Mouse (Mus musculus): ENCODE measurements around the gene Kcnq1. TPM values are rescaled to one million over a fixed set of nuclear protein-coding genes. Genes with fewer than 3 reads are reported as not detected.

The Kcnq1 gene
- polyA plus RNA-seq, 1 experiment = 0.54 TPM

GRCm38 (mm10) chr7:143438965-143439364 is 332.8 kb downstream of the Kcnq1 start:
- no peak overlapping the region for H3K4me3 ChIP-seq (replicated peaks; ENCODE audit: insufficient read depth, low read depth, low read length)
- H3K27ac ChIP-seq (ENCODE audit: insufficient read depth, low read length) = no peak overlapping the region
- WGBS = 71% methylated on average over 1 of the region's 1 CpGs
- no peak for DNase-seq
- H3K27me3 ChIP-seq (ENCODE audit: control insufficient read depth, insufficient read depth, low read length) = peaks cover 1% of the 10 kb centered on the region; the same call in 1 of the 2 replicates
- no peak for TF ChIP-seq CTCF (IDR thresholded peaks at IDR 0.05; ENCODE audit: borderline replicate concordance, insufficient read depth, low read depth, low read length)
- no peak for TF ChIP-seq POLR2A (IDR thresholded peaks at IDR 0.05; ENCODE audit: borderline replicate concordance, insufficient read depth, low read length)
- H3K4me1 ChIP-seq (ENCODE audit: control insufficient read depth, insufficient read depth, low read length) = peaks cover under 1% of the 10 kb centered on the region; the same call in 1 of the 2 replicates

GRCm38 (mm10) chr7:143444580-143444954 is 338.4 kb downstream of the Kcnq1 start:
- DNase-seq = no peak
- TF ChIP-seq POLR2A (IDR thresholded peaks at IDR 0.05; ENCODE audit: borderline replicate concordance, insufficient read depth, low read length) = no peak
- no peak for TF ChIP-seq CTCF (IDR thresholded peaks at IDR 0.05; ENCODE audit: borderline replicate concordance, insufficient read depth, low read depth, low read length)
- 71% methylated on average over 8 of the region's 8 CpGs for WGBS
- H3K4me3 ChIP-seq (replicated peaks; ENCODE audit: insufficient read depth, low read depth, low read length) = no peak overlapping the region
- H3K27me3 ChIP-seq (ENCODE audit: control insufficient read depth, insufficient read depth, low read length) = peaks cover 9% of the 10 kb centered on the region; the same call in 1 of the 2 replicates
- H3K4me1 ChIP-seq (ENCODE audit: control insufficient read depth, insufficient read depth, low read length) = peaks cover 20% of the 10 kb centered on the region
- no peak overlapping the region for H3K27ac ChIP-seq (ENCODE audit: insufficient read depth, low read length)

GRCm38 (mm10) chr7:143444955-143445648 is 338.9 kb downstream of the Kcnq1 start:
- WGBS = 5% methylated on average over 55 of the region's 55 CpGs

GRCm38 (mm10) chr7:143445651-143446460 is 339.7 kb downstream of the Kcnq1 start:
- TF ChIP-seq CTCF (IDR thresholded peaks at IDR 0.05; ENCODE audit: borderline replicate concordance, insufficient read depth, low read depth, low read length) (no peak), POLR2A (IDR thresholded peaks at IDR 0.05; ENCODE audit: borderline replicate concordance, insufficient read depth, low read length) (no peak)

More at GRCm38 (mm10) chr7:143444955-143445648, 338.9 kb downstream of the Kcnq1 start:
- Histone ChIP-seq H3K4me3 (replicated peaks; ENCODE audit: insufficient read depth, low read depth, low read length) (no peak overlapping the region), H3K4me1 (ENCODE audit: control insufficient read depth, insufficient read depth, low read length) (peaks cover 20% of the 10 kb centered on the region), H3K27ac (ENCODE audit: insufficient read depth, low read length) (no peak overlapping the region), H3K27me3 (ENCODE audit: control insufficient read depth, insufficient read depth, low read length) (peaks cover 9% of the 10 kb centered on the region; the same call in 1 of the 2 replicates)
- DNase-seq = no peak
- TF ChIP-seq POLR2A (IDR thresholded peaks at IDR 0.05; ENCODE audit: borderline replicate concordance, insufficient read depth, low read length) = no peak
- no peak for TF ChIP-seq CTCF (IDR thresholded peaks at IDR 0.05; ENCODE audit: borderline replicate concordance, insufficient read depth, low read depth, low read length)

GRCm38 (mm10) chr7:143447130-143447529 is 341.0 kb downstream of the Kcnq1 start:
- no peak for TF ChIP-seq CTCF (IDR thresholded peaks at IDR 0.05; ENCODE audit: borderline replicate concordance, insufficient read depth, low read depth, low read length)
- TF ChIP-seq POLR2A (IDR thresholded peaks at IDR 0.05; ENCODE audit: borderline replicate concordance, insufficient read depth, low read length) = no peak
- peak; percentile 87 to 96 for DNase-seq
- H3K27me3 ChIP-seq (ENCODE audit: control insufficient read depth, insufficient read depth, low read length) = peaks cover 9% of the 10 kb centered on the region; the same call in 1 of the 2 replicates
- H3K27ac ChIP-seq (ENCODE audit: insufficient read depth, low read length) = no peak overlapping the region
- WGBS = 7% methylated on average over 2 of the region's 2 CpGs
- H3K4me1 ChIP-seq (ENCODE audit: control insufficient read depth, insufficient read depth, low read length) = peaks cover 20% of the 10 kb centered on the region
- H3K4me3 ChIP-seq (replicated peaks; ENCODE audit: insufficient read depth, low read depth, low read length) = no peak overlapping the region

More at GRCm38 (mm10) chr7:143445651-143446460, 339.7 kb downstream of the Kcnq1 start:
- Histone ChIP-seq H3K27ac (ENCODE audit: insufficient read depth, low read length) (no peak overlapping the region), H3K4me1 (ENCODE audit: control insufficient read depth, insufficient read depth, low read length) (peaks cover 20% of the 10 kb centered on the region), H3K4me3 (replicated peaks; ENCODE audit: insufficient read depth, low read depth, low read length) (no peak overlapping the region), H3K27me3 (ENCODE audit: control insufficient read depth, insufficient read depth, low read length) (peaks cover 9% of the 10 kb centered on the region; the same call in 1 of the 2 replicates)
- no peak for DNase-seq
- 10% methylated on average over 53 of the region's 53 CpGs for WGBS

- 36% methylated on average over 38 of the region's 38 CpGs for WGBS
- TF ChIP-seq CTCF (IDR thresholded peaks at IDR 0.05; ENCODE audit: borderline replicate concordance, insufficient read depth, low read depth, low read length) (no peak), POLR2A (IDR thresholded peaks at IDR 0.05; ENCODE audit: borderline replicate concordance, insufficient read depth, low read length) (no peak)
- DNase-seq = no peak
- no peak overlapping the region for H3K27ac ChIP-seq (ENCODE audit: insufficient read depth, low read length)
- no peaks in the 10 kb centered on the region for H3K4me1 ChIP-seq (ENCODE audit: control insufficient read depth, insufficient read depth, low read length)
- no peak overlapping the region for H3K4me3 ChIP-seq (replicated peaks; ENCODE audit: insufficient read depth, low read depth, low read length)
- H3K27me3 ChIP-seq (ENCODE audit: control insufficient read depth, insufficient read depth, low read length) = peaks cover 7% of the 10 kb centered on the region; the same call in 1 of the 2 replicates
Observed at GRCm38 (mm10) chr7:143458963-143459331, 352.8 kb downstream of the Kcnq1 start.

GRCm38 (mm10) chr7:143459332-143460211 is 353.4 kb downstream of the Kcnq1 start:
- Histone ChIP-seq H3K4me1 (ENCODE audit: control insufficient read depth, insufficient read depth, low read length) (no peaks in the 10 kb centered on the region), H3K27me3 (ENCODE audit: control insufficient read depth, insufficient read depth, low read length) (peaks cover 7% of the 10 kb centered on the region; the same call in 1 of the 2 replicates), H3K4me3 (replicated peaks; ENCODE audit: insufficient read depth, low read depth, low read length) (no peak overlapping the region), H3K27ac (ENCODE audit: insufficient read depth, low read length) (no peak overlapping the region)
- whole genome bisulfite sequencing = 38% methylated on average over 98 of the region's 100 CpGs
- TF ChIP-seq POLR2A (IDR thresholded peaks at IDR 0.05; ENCODE audit: borderline replicate concordance, insufficient read depth, low read length) (no peak), CTCF (IDR thresholded peaks at IDR 0.05; ENCODE audit: borderline replicate concordance, insufficient read depth, low read depth, low read length) (no peak)
- DNase-seq = no peak
